Mouse (Mus musculus) mature B cell (primary cell): ENCODE measurements around the gene Gm2001.
"Not testable (repeated sequence)": the region's sequence is repeated elsewhere in the genome, so short reads cannot be mapped to it uniquely, and the experiment has no call there.

ENCODE experiments used
- in situ Hi-C: fragments of 300-500 bp; cut with MboI; formaldehyde crosslinking; loops from 2 replicates; pipeline ENCODE4 v1.14.3; 2019

Gm2001 gene

GRCm38 (mm10) chr12:87842239-87842638, at the start of gene Gm2001:
Gene Gm2001, minus strand, starts transcription at chr12:87842339.
- in situ Hi-C loops = not testable (repeated sequence)

- in situ Hi-C loops = not testable (repeated sequence)
These were observed 31.6 kb upstream of the Gm2001 start, which contains the start of gene Gm2016 for GRCm38 (mm10) chr12:87873772-87874171. Gene Gm2016, plus strand, starts transcription at chr12:87874072.

- in situ Hi-C loops = not testable (repeated sequence)
These were observed 21.9 kb upstream of the Gm2001 start for GRCm38 (mm10) chr12:87864048-87864447.

GRCm38 (mm10) chr12:87863638-87864037, 21.5 kb upstream of the Gm2001 start:
- in situ Hi-C loops = not testable (repeated sequence)

GRCm38 (mm10) chr12:87861740-87862692, 19.9 kb upstream of the Gm2001 start:
- in situ Hi-C loops = not testable (repeated sequence)

- in situ Hi-C loops = not testable (repeated sequence)
These were observed 13.9 kb upstream of the Gm2001 start for GRCm38 (mm10) chr12:87856067-87856466.

- in situ Hi-C loops = not testable (repeated sequence)
These were observed 8.5 kb upstream of the Gm2001 start for GRCm38 (mm10) chr12:87850657-87851056.

GRCm38 (mm10) chr12:87816277-87816676, 25.9 kb downstream of the Gm2001 start, which contains the start of gene BB287469:
Gene BB287469, plus strand, starts transcription at chr12:87816577.
- in situ Hi-C loops = not testable (repeated sequence)

GRCm38 (mm10) chr12:87797971-87798370, 44.2 kb downstream of the Gm2001 start:
- in situ Hi-C loops = not testable (repeated sequence)

- in situ Hi-C loops = not testable (repeated sequence)
These were observed 46.9 kb downstream of the Gm2001 start, which contains the start of gene Gm21936 for GRCm38 (mm10) chr12:87795212-87795611. Gene Gm21936, plus strand, starts transcription at chr12:87795512.
